Mouse (Mus musculus): ENCODE results near the gene Cln3. TPM values are rescaled to one million over a fixed set of nuclear protein-coding genes. Genes with fewer than 3 reads are reported as not detected.

Gene Cln3
- 27.0 and 28.3 TPM in 2 replicates for polyA plus RNA-seq (2015; fragmentation: Nextera tagmentation; extraction: Ambion mirVana)

GRCm38 (mm10) chr7:126585717-126586116, at the start of gene Cln3:
Gene Cln3 (minus strand): TSS chr7:126585817.

DNA sequence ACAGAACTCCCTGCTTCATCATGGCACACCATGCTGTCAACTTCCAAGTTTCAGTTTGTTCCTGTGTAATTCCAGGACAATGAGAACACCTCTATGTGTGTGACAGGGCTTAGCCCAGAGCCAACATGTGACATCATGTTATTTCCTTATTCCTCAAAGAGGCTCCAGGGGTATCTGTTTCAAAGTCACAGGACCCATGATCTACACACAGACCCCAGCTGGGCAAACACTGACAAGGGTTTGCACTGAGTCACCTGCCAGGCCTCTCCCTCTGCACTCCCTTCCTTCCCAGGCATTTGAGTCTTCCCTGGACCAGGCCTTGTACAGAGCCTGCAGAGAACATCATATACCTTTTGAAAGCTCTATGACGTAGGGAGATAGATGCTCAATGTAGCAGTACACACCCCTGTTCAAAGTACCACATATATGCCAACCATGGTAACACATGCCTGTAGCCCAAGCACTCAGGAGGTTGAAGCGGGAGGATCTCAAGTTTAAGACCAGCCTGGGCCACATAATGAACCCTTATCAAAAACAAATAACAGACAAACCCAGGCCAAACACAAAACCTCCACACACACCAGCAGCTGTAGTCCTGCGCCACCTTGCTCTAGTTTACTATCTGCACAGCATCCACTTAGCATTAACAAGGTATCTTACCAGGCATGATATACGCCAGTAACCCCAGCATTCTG, 45.4 kb upstream of the Cln3 start, which contains the start of gene Nupr1:
Gene Nupr1 (minus strand): TSS at position 38 of the 695 bp plus-strand sequence.

GRCm38 (mm10) chr7:126594862-126595561, 9.4 kb upstream of the Cln3 start, which contains the start of gene Il27:
Gene Il27 (minus strand): TSS chr7:126594941.

GRCm38 (mm10) chr7:126584506-126584977, 1.1 kb downstream of the Cln3 start, which contains the start of gene Apobr:
Gene Apobr (plus strand): TSS chr7:126584942.

DNA sequence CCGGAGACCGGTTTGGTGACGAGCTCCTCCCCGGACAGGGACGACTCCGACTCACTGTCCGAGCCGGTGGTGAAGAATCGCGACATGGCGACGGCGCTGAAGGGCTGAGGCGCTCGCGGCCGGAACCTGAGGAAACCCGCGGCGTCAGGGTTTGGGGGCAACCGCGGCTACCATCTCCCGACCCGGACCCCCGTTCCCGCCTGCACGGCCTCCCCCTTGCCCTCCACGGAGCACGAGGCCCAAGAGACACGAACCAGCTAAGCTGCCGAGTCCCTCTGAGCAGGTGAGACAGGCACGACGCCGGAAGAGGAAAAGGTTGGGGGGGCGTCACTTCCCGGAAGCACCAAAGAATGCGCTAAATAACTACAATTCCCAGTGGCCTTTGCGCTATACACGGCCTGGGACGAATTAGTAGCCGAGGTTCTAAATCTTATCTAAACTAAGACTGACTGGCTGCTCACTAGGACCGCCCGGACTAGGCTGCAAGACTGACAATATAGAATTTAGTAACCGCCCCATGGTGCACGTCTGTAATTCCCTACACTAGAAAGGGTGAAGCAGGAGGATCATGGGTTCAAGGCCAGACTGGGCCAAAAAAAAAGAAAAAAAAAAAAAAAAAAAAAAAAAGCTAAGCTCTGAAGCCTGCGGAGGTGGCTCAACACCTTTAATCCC, 19.4 kb downstream of the Cln3 start, which contains the start of gene Eif3c:
Gene Eif3c (minus strand): TSS at position 318 of the 672 bp plus-strand sequence.

Small RNA genes lying within 50 kb of the gene (microRNA-seq; reads per million reads assigned to microRNA genes)
- gene Mir7059: 1.2 reads per million

Other genes with a start within 250 kb of the Cln3 start
- 0.55 and 0.78 TPM in 2 replicates for gene Lat, start 216.2 kb downstream of the Cln3 start, polyA plus RNA-seq (2015; fragmentation: Nextera tagmentation; extraction: Ambion mirVana)
- gene Spns1, start 208.4 kb downstream of the Cln3 start, polyA plus RNA-seq (2015; fragmentation: Nextera tagmentation; extraction: Ambion mirVana): 80.1 and 80.9 TPM in 2 replicates
- gene Nfatc2ip, start 189.1 kb downstream of the Cln3 start, polyA plus RNA-seq (2015; fragmentation: Nextera tagmentation; extraction: Ambion mirVana): 1.9 and 3.2 TPM in 2 replicates
- 0.09 TPM in 1 of 2 replicates, not detected in the other for gene Cd19, start 170.9 kb downstream of the Cln3 start, polyA plus RNA-seq (2015; fragmentation: Nextera tagmentation; extraction: Ambion mirVana)
- gene Rabep2, start 157.1 kb downstream of the Cln3 start, polyA plus RNA-seq (2015; fragmentation: Nextera tagmentation; extraction: Ambion mirVana): 21.2 and 21.6 TPM in 2 replicates
- gene Atp2a1, start 122.7 kb downstream of the Cln3 start, polyA plus RNA-seq (2015; fragmentation: Nextera tagmentation; extraction: Ambion mirVana): 1.7 and 2.0 TPM in 2 replicates
- gene Sh2b1, start 110.4 kb downstream of the Cln3 start, polyA plus RNA-seq (2015; fragmentation: Nextera tagmentation; extraction: Ambion mirVana): 48.6 and 52.7 TPM in 2 replicates
- 104 and 121 TPM in 2 replicates for gene Tufm, start 98.5 kb downstream of the Cln3 start, polyA plus RNA-seq (2015; fragmentation: Nextera tagmentation; extraction: Ambion mirVana)
- 56.8 and 62.0 TPM in 2 replicates for gene Atxn2l, start 82.4 kb downstream of the Cln3 start, polyA plus RNA-seq (2015; fragmentation: Nextera tagmentation; extraction: Ambion mirVana)
- gene Eif3c, start 19.4 kb downstream of the Cln3 start, polyA plus RNA-seq (2015; fragmentation: Nextera tagmentation; extraction: Ambion mirVana): 185 and 204 TPM in 2 replicates
- gene Apobr, start 875 bp downstream of the Cln3 start, polyA plus RNA-seq (2015; fragmentation: Nextera tagmentation; extraction: Ambion mirVana): 0.47 and 0.98 TPM in 2 replicates
- not detected in 2 replicates for gene Il27, start 9.1 kb upstream of the Cln3 start, polyA plus RNA-seq (2015; fragmentation: Nextera tagmentation; extraction: Ambion mirVana)
- 22.9 and 33.6 TPM in 2 replicates for gene Nupr1, start 45.0 kb upstream of the Cln3 start, polyA plus RNA-seq (2015; fragmentation: Nextera tagmentation; extraction: Ambion mirVana)
- 44.2 and 55.6 TPM in 2 replicates for gene Sgf29, start 63.5 kb upstream of the Cln3 start, polyA plus RNA-seq (2015; fragmentation: Nextera tagmentation; extraction: Ambion mirVana)
- gene Sult1a1, start 90.6 kb upstream of the Cln3 start, polyA plus RNA-seq (2015; fragmentation: Nextera tagmentation; extraction: Ambion mirVana): 14.9 and 22.4 TPM in 2 replicates
- 164 and 178 TPM in 2 replicates for gene Bola2, start 109.6 kb upstream of the Cln3 start, polyA plus RNA-seq (2015; fragmentation: Nextera tagmentation; extraction: Ambion mirVana)
- gene Slx1b, start 110.0 kb upstream of the Cln3 start, polyA plus RNA-seq (2015; fragmentation: Nextera tagmentation; extraction: Ambion mirVana): 12.0 and 12.8 TPM in 2 replicates
- gene Coro1a, start 122.0 kb upstream of the Cln3 start, polyA plus RNA-seq (2015; fragmentation: Nextera tagmentation; extraction: Ambion mirVana): 109 and 127 TPM in 2 replicates
- gene Mapk3, start 173.8 kb upstream of the Cln3 start, polyA plus RNA-seq (2015; fragmentation: Nextera tagmentation; extraction: Ambion mirVana): 104 and 106 TPM in 2 replicates
- 1.1 and 1.2 TPM in 2 replicates for gene Gdpd3, start 180.5 kb upstream of the Cln3 start, polyA plus RNA-seq (2015; fragmentation: Nextera tagmentation; extraction: Ambion mirVana)
- gene Ypel3, start 191.1 kb upstream of the Cln3 start, polyA plus RNA-seq (2015; fragmentation: Nextera tagmentation; extraction: Ambion mirVana): 255 and 259 TPM in 2 replicates
- gene Tbx6, start 195.7 kb upstream of the Cln3 start, polyA plus RNA-seq (2015; fragmentation: Nextera tagmentation; extraction: Ambion mirVana): 0.31 and 0.47 TPM in 2 replicates
- 129 and 149 TPM in 2 replicates for gene Ppp4c, start 206.7 kb upstream of the Cln3 start, polyA plus RNA-seq (2015; fragmentation: Nextera tagmentation; extraction: Ambion mirVana)
- gene Fam57b, start 211.9 kb upstream of the Cln3 start, polyA plus RNA-seq (2015; fragmentation: Nextera tagmentation; extraction: Ambion mirVana): 43.9 and 56.4 TPM in 2 replicates
- gene 4930451I11Rik, start 245.8 kb upstream of the Cln3 start, polyA plus RNA-seq (2015; fragmentation: Nextera tagmentation; extraction: Ambion mirVana): 0.65 TPM in 1 of 2 replicates, not detected in the other